Mouse (Mus musculus) limb, embryonic 14.5 days (tissue): ENCODE results near the gene Rps18. TPM values are rescaled to one million over a fixed set of nuclear protein-coding genes. Genes with fewer than 3 reads are reported as not detected.

Experiments
- ATAC-seq: fragments of 200-750 bp; cut with Nextera tagmentation; 2 replicates; pipeline ENCODE4 v1.8.0; 2017; ENCODE audit warnings: low read depth, moderate number of reproducible peaks, moderate TSS enrichment; ENCODE audit not compliant: low FRiP score
- DNase-seq: peaks from one replicate; pipeline ENCODE4 v3.0.0-alpha.2; 2015; ENCODE audit warnings: low spot score
- H3K27ac ChIP-seq: fragments of 300-500 bp; sonication (generic); replicated peaks from 2 replicates; pipeline ENCODE4 v1.5.1; 2014; ENCODE audit warnings: low read depth, mild to moderate bottlenecking, low read length, moderate library complexity, mixed read lengths
- H3K27me3 ChIP-seq: fragments of 300-500 bp; sonication (generic); 2 replicates; pipeline ENCODE4 v1.6.1; 2014; ENCODE audit warnings: low read length, mixed read lengths; ENCODE audit not compliant: control insufficient read depth, insufficient read depth
- H3K36me3 ChIP-seq: fragments of 300-500 bp; sonication (generic); 2 replicates; pipeline ENCODE4 v1.6.1; 2014; ENCODE audit warnings: mild to moderate bottlenecking, low read length, moderate library complexity, mixed read lengths; ENCODE audit not compliant: control insufficient read depth, insufficient read depth
- H3K4me1 ChIP-seq: fragments of 300-500 bp; sonication (generic); 2 replicates; pipeline ENCODE4 v1.6.1; 2014; ENCODE audit warnings: antibody characterized with exemption, low read length, mixed read lengths; ENCODE audit not compliant: control insufficient read depth, insufficient read depth
- H3K4me2 ChIP-seq: fragments of 300-500 bp; sonication (generic); replicated peaks from 2 replicates; pipeline ENCODE4 v1.6.1; 2014; ENCODE audit warnings: low read depth, mild to moderate bottlenecking, low read length, moderate library complexity; ENCODE audit not compliant: severe bottlenecking
- H3K4me3 ChIP-seq: fragments of 300-500 bp; sonication (generic); replicated peaks from 2 replicates; pipeline ENCODE4 v1.5.1; 2014; ENCODE audit warnings: low read length
- H3K9ac ChIP-seq: fragments of 300-500 bp; sonication (generic); 2 replicates; pipeline ENCODE4 v1.6.1; 2014; ENCODE audit warnings: mild to moderate bottlenecking, low read depth, low read length, moderate library complexity; ENCODE audit not compliant: severe bottlenecking
- H3K9me3 ChIP-seq: fragments of 300-500 bp; sonication (generic); 2 replicates; pipeline ENCODE4 v1.6.1; 2016; ENCODE audit warnings: low read length; ENCODE audit not compliant: control insufficient read depth
- POLR2A ChIP-seq: fragments of 200-500 bp; IDR thresholded peaks from 2 replicates; pipeline ENCODE4 v1.8.0; 2012; ENCODE audit warnings: inconsistent platforms, mild to moderate bottlenecking, moderate library complexity, borderline replicate concordance; ENCODE audit not compliant: insufficient read depth, insufficient read length; ENCODE audit errors: extremely low read depth
- WGBS: fragments of 180-500 bp; shearing (Covaris S2); extraction: QIAGEN DNeasy Blood & Tissue Kit; methylation state at CpG from one replicate; pipeline ENCODE4 v1.1.7; 2014; 5-methylcytosine and 5-hydroxymethylcytosine counted together
- polyA plus RNA-seq, 2 experiments: library from polyadenylated mRNA; depleted of rRNA in 1 of 2; stranded (reverse) in 1 of 2; unstranded in 1 of 2; fragments of >200 nt; fragmentation: Nextera tagmentation in 1 of 2; extraction: Ambion mirVana in 1 of 2; gene quantifications; 2 replicates each; pipeline versions ENCODE4 v1.2.1 to v1.2.3; 2012 to 2014

Gene Rps18
- polyA plus RNA-seq, 2 experiments: 1,284 to 2,245 TPM

- no peak overlapping the region for H3K4me3 ChIP-seq
- H3K27ac ChIP-seq: no peak overlapping the region
- H3K9ac ChIP-seq: no peak overlapping the region
- DNase-seq: peak; percentile 76
- H3K27me3 ChIP-seq: peaks cover 2% of the 10 kb centered on the region
- no peak for TF ChIP-seq POLR2A
- 7% methylated on average over 1 of the region's 1 CpGs for WGBS
- H3K9me3 ChIP-seq: no peaks in the 10 kb centered on the region
- H3K4me2 ChIP-seq: no peak overlapping the region
- H3K4me1 ChIP-seq: no peaks in the 10 kb centered on the region
- ATAC-seq: no peak
- H3K36me3 ChIP-seq: no peaks in the 10 kb centered on the region
Observed at GRCm38 (mm10) chr17:33972691-33973090, 16.9 kb upstream of the Rps18 start.

GRCm38 (mm10) chr17:33969394-33969793, 13.6 kb upstream of the Rps18 start:
- Histone ChIP-seq H3K27ac (no peak overlapping the region), H3K4me3 (no peak overlapping the region), H3K36me3 (peaks cover 13% of the 10 kb centered on the region), H3K9ac (no peak overlapping the region), H3K27me3 (no peaks in the 10 kb centered on the region), H3K4me2 (no peak overlapping the region), H3K9me3 (no peaks in the 10 kb centered on the region), H3K4me1 (no peaks in the 10 kb centered on the region)
- ATAC-seq (no peak), DNase-seq (no peak)
- no peak for TF ChIP-seq POLR2A
- WGBS: 72% methylated on average over 4 of the region's 4 CpGs

GRCm38 (mm10) chr17:33968927-33969326, 13.1 kb upstream of the Rps18 start:
- no peak for DNase-seq
- H3K4me1 ChIP-seq: no peaks in the 10 kb centered on the region
- H3K27me3 ChIP-seq: no peaks in the 10 kb centered on the region
- H3K36me3 ChIP-seq: peaks cover 14% of the 10 kb centered on the region
- no peak overlapping the region for H3K27ac ChIP-seq
- no peak for TF ChIP-seq POLR2A
- WGBS: 29% methylated on average over 5 of the region's 5 CpGs
- H3K9ac ChIP-seq: no peak overlapping the region
- H3K4me2 ChIP-seq: no peak overlapping the region
- H3K9me3 ChIP-seq: no peaks in the 10 kb centered on the region
- peak; percentile 41; the same call in 1 of the 2 replicates for ATAC-seq
- no peak overlapping the region for H3K4me3 ChIP-seq

GRCm38 (mm10) chr17:33968489-33968888, 12.7 kb upstream of the Rps18 start:
- Histone ChIP-seq H3K4me1 (no peaks in the 10 kb centered on the region), H3K36me3 (peaks cover 16% of the 10 kb centered on the region), H3K9ac (no peak overlapping the region), H3K4me2 (no peak overlapping the region), H3K4me3 (no peak overlapping the region), H3K27ac (no peak overlapping the region), H3K9me3 (no peaks in the 10 kb centered on the region), H3K27me3 (no peaks in the 10 kb centered on the region)
- WGBS: 3% methylated on average over 9 of the region's 9 CpGs
- DNase-seq (peak; percentile 76), ATAC-seq (peak; percentile 76)
- no peak for TF ChIP-seq POLR2A

- Histone ChIP-seq H3K9me3 (no peaks in the 10 kb centered on the region), H3K36me3 (peaks cover 34% of the 10 kb centered on the region), H3K4me2 (no peak overlapping the region), H3K27me3 (no peaks in the 10 kb centered on the region), H3K9ac (no peak overlapping the region), H3K27ac (no peak overlapping the region), H3K4me1 (no peaks in the 10 kb centered on the region), H3K4me3 (no peak overlapping the region)
- DNase-seq (no peak), ATAC-seq (no peak)
- 88% methylated on average over 16 of the region's 16 CpGs for WGBS
- TF ChIP-seq POLR2A: no peak
Observed at GRCm38 (mm10) chr17:33965846-33966550, 10.2 kb upstream of the Rps18 start.
